Mouse (Mus musculus): ENCODE results near the gene Tefm.

- TF ChIP-seq FLI1 (IDR thresholded peaks at IDR 0.05; ENCODE audit: low read length) (no peak), GATA1 (IDR thresholded peaks at IDR 0.05; ENCODE audit: borderline replicate concordance, low read length) (no peak)
Measured at GRCm38 (mm10) chr11:80155541-80155940, 13.6 kb upstream of the Tefm start.
